Mouse (Mus musculus): Measurements from ENCODE around the gene Tcf25. TPM values are rescaled to one million over a fixed set of nuclear protein-coding genes. Genes with fewer than 3 reads are reported as not detected.
A peak's percentile ranks its signal among the peaks of the same experiment; 100 is the strongest.
"Not testable (repeated sequence)": the region's sequence is repeated elsewhere in the genome, so short reads cannot be mapped to it uniquely, and the experiment has no call there.

Gene Tcf25
- polyA plus RNA-seq, 1 experiment from 2014 or later: 149 TPM

DNA sequence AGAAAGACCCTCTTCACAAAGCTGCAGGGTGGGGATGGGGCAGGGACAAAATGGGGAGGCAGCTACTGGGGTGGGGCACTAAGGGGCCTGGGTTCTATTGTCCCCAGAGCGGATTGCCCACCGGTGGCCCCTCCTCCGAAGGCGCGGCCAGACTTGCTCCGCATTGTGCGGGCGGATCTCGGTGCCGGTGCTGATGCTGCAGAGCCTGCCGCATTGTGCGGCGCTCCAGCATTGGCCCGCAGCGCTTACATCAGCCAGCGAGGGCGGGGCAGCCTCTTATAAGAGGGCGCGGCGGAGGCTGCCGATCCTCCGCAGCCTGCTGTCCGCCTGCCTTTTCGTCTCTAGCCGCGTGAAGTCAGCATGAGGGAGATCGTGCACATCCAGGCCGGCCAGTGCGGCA, 37.7 kb downstream of the Tcf25 start, which contains the start of gene Tubb3:
Gene Tubb3 (plus strand): TSS at position 179 of the 400 bp plus-strand sequence.
- Histone ChIP-seq H3K4me2 (ENCODE audit: low read depth, low read length) (peak within 1 kb of the TSS; percentile 38), H3K36me3 (ENCODE audit: control insufficient read depth, insufficient read depth, low read length) (no peaks in the 10 kb centered on the region), H3K9me3 (ENCODE audit: control insufficient read depth, low read length) (no peaks in the 10 kb centered on the region), H3K27ac (ENCODE audit: low read length) (no peak within 1 kb of the TSS), H3K4me1 (replicated peaks; ENCODE audit: control insufficient read depth, insufficient read depth, low read length) (no peaks in the 10 kb centered on the region), H3K9ac (ENCODE audit: low read length) (no peak within 1 kb of the TSS), H3K27me3 (ENCODE audit: control insufficient read depth, insufficient read depth, low read depth, low read length) (peaks cover 53% of the 10 kb centered on the region), H3K4me3 (ENCODE audit: low read length) (peak within 1 kb of the TSS; percentile 16)
- peak; percentile 55 for ATAC-seq (ENCODE audit: low read depth)
- under 1% methylated on average over 28 of the region's 29 CpGs for WGBS

GRCm38 (mm10) chr8:123411781-123412327, 38.3 kb downstream of the Tcf25 start:
- no peak overlapping the region for H3K9ac ChIP-seq (ENCODE audit: low read length)
- H3K4me2 ChIP-seq (ENCODE audit: low read depth, low read length): peak overlapping the region; percentile 38
- 12% methylated on average over 16 of the region's 16 CpGs for WGBS
- H3K9me3 ChIP-seq (ENCODE audit: control insufficient read depth, low read length): no peaks in the 10 kb centered on the region
- H3K27ac ChIP-seq (ENCODE audit: low read length): no peak overlapping the region
- no peaks in the 10 kb centered on the region for H3K36me3 ChIP-seq (ENCODE audit: control insufficient read depth, insufficient read depth, low read length)
- ATAC-seq (ENCODE audit: low read depth): no peak
- peaks cover 53% of the 10 kb centered on the region for H3K27me3 ChIP-seq (ENCODE audit: control insufficient read depth, insufficient read depth, low read depth, low read length)
- H3K4me3 ChIP-seq (ENCODE audit: low read length): peak overlapping the region; percentile 16
- no peaks in the 10 kb centered on the region for H3K4me1 ChIP-seq (replicated peaks; ENCODE audit: control insufficient read depth, insufficient read depth, low read length)

DNA sequence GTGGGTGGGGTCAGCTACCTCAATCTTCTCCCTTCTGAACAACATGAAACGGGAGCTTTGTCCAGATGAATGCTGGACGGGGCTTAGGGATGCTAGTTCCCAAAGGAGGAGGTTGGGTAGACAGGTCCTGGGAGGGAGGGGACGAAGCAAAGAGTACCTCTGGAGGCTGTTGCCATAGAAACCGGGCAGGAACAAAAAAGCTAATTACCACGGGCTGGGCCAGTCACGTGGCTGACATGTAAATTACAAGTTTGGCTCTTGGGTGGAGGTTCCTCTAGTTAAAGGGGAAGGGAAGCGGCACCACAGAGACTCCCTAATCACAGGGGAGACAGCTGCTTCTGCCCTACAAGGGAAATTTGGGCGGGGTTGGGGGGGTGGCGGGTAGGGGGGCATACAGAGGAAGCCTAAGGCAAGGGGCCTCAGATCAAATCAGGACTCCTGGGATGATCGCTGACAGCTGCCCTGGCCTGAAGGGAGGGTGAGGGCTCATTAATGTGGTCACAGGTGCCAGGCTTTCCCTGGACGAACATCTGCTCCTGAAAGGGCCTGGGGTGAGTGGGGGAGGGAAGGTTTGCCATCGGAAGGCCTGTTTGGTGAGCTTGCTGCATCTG, 39.1 kb downstream of the Tcf25 start:
- no peak for ATAC-seq (ENCODE audit: low read depth)
- 2% methylated on average over 12 of the region's 12 CpGs for WGBS
- Histone ChIP-seq H3K9me3 (ENCODE audit: control insufficient read depth, low read length) (no peaks in the 10 kb centered on the region), H3K4me3 (ENCODE audit: low read length) (no peak overlapping the region), H3K27ac (ENCODE audit: low read length) (no peak overlapping the region), H3K4me1 (replicated peaks; ENCODE audit: control insufficient read depth, insufficient read depth, low read length) (no peaks in the 10 kb centered on the region), H3K27me3 (ENCODE audit: control insufficient read depth, insufficient read depth, low read depth, low read length) (peaks cover 51% of the 10 kb centered on the region), H3K36me3 (ENCODE audit: control insufficient read depth, insufficient read depth, low read length) (no peaks in the 10 kb centered on the region), H3K9ac (ENCODE audit: low read length) (no peak overlapping the region), H3K4me2 (ENCODE audit: low read depth, low read length) (no peak overlapping the region)

- Histone ChIP-seq H3K36me3 (ENCODE audit: control insufficient read depth, insufficient read depth, low read length) (no peaks in the 10 kb centered on the region), H3K9me3 (ENCODE audit: control insufficient read depth, low read length) (no peaks in the 10 kb centered on the region), H3K27me3 (ENCODE audit: control insufficient read depth, insufficient read depth, low read depth, low read length) (peaks cover 45% of the 10 kb centered on the region), H3K9ac (ENCODE audit: low read length) (no peak overlapping the region), H3K27ac (ENCODE audit: low read length) (no peak overlapping the region), H3K4me1 (replicated peaks; ENCODE audit: control insufficient read depth, insufficient read depth, low read length) (no peaks in the 10 kb centered on the region), H3K4me3 (ENCODE audit: low read length) (no peak overlapping the region), H3K4me2 (ENCODE audit: low read depth, low read length) (no peak overlapping the region)
- no peak for ATAC-seq (ENCODE audit: low read depth)
- WGBS: 11% methylated on average over 9 of the region's 9 CpGs
Observed at GRCm38 (mm10) chr8:123414255-123414654, 40.7 kb downstream of the Tcf25 start.

DNA sequence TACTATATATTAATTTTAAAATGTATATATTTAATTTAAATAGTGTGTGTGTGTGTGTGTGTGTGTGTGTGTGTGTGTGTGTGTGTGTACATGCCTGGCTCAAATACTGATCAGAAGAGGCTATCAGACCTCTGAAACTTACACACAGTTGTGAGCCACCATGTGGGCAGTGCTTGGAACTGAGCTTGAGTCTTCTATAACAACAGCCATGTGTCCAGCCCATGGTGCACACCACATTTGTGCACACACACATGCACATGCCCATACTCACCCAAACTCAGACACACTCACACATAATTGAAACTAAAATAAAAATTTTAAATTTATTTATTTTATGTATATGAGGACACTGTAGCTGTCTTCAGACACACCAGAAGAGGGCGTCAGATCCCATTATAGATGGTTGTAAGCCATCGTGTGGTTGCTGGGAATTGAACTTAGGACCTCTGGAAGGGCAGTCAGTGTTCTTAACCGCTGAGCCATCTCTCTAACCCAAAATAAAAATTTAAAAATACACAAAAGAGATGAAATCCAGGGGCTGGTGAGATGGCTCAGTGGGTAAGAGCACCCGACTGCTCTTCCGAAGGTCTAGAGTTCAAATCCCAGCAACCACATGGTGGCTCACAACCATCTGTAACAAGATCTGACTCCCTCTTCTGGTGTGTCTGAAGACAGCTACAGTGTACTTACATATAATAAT, 41.6 kb downstream of the Tcf25 start:
- not testable (repeated sequence) for H3K9ac ChIP-seq (ENCODE audit: low read length); H3K27ac ChIP-seq (ENCODE audit: low read length); H3K9me3 ChIP-seq (ENCODE audit: control insufficient read depth, low read length); H3K4me2 ChIP-seq (ENCODE audit: low read depth, low read length); ATAC-seq (ENCODE audit: low read depth); H3K36me3 ChIP-seq (ENCODE audit: control insufficient read depth, insufficient read depth, low read length); H3K4me3 ChIP-seq (ENCODE audit: low read length); H3K4me1 ChIP-seq (replicated peaks; ENCODE audit: control insufficient read depth, insufficient read depth, low read length)
- 75% methylated on average over 5 of the region's 5 CpGs for whole genome bisulfite sequencing
- peaks cover 38% of the 10 kb centered on the region for H3K27me3 ChIP-seq (ENCODE audit: control insufficient read depth, insufficient read depth, low read depth, low read length)

GRCm38 (mm10) chr8:123415967-123416943, 42.7 kb downstream of the Tcf25 start:
- Histone ChIP-seq H3K27me3 (ENCODE audit: control insufficient read depth, insufficient read depth, low read depth, low read length) (peaks cover 27% of the 10 kb centered on the region), H3K27ac (ENCODE audit: low read length) (no peak overlapping the region), H3K36me3 (ENCODE audit: control insufficient read depth, insufficient read depth, low read length) (no peaks in the 10 kb centered on the region), H3K9ac (ENCODE audit: low read length) (no peak overlapping the region), H3K9me3 (ENCODE audit: control insufficient read depth, low read length) (no peaks in the 10 kb centered on the region), H3K4me3 (ENCODE audit: low read length) (no peak overlapping the region), H3K4me1 (replicated peaks; ENCODE audit: control insufficient read depth, insufficient read depth, low read length) (no peaks in the 10 kb centered on the region), H3K4me2 (ENCODE audit: low read depth, low read length) (no peak overlapping the region)
- 81% methylated on average over 8 of the region's 8 CpGs for WGBS
- ATAC-seq (ENCODE audit: low read depth): no peak

GRCm38 (mm10) chr8:123416944-123417555, 43.5 kb downstream of the Tcf25 start:
- Histone ChIP-seq H3K9me3 (ENCODE audit: control insufficient read depth, low read length) (no peaks in the 10 kb centered on the region), H3K4me3 (ENCODE audit: low read length) (no peak overlapping the region), H3K4me1 (replicated peaks; ENCODE audit: control insufficient read depth, insufficient read depth, low read length) (no peaks in the 10 kb centered on the region), H3K4me2 (ENCODE audit: low read depth, low read length) (no peak overlapping the region), H3K27me3 (ENCODE audit: control insufficient read depth, insufficient read depth, low read depth, low read length) (peaks cover 19% of the 10 kb centered on the region), H3K27ac (ENCODE audit: low read length) (no peak overlapping the region), H3K9ac (ENCODE audit: low read length) (no peak overlapping the region), H3K36me3 (ENCODE audit: control insufficient read depth, insufficient read depth, low read length) (no peaks in the 10 kb centered on the region)
- WGBS: 67% methylated on average over 8 of the region's 8 CpGs
- ATAC-seq (ENCODE audit: low read depth): no peak

DNA sequence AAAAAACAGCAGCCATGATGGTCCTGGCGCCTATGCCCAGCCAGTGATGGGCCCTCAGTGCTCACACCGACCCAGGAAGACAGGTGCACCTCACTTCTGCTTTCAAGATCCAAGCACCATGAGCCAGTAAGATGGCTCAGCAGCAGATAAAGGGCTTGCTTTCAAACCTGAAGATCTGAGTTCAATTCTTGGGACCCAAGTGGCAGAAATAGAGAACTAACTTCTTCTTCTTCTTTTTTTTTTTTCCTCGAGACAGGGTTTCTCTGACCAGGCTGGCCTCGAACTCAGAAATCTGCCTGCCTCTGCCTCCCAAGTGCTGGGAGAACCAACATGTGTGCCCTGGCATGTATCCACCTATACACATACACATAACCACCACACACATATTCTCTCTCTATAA, 46.2 kb downstream of the Tcf25 start:
- no peaks in the 10 kb centered on the region for H3K9me3 ChIP-seq (ENCODE audit: control insufficient read depth, low read length)
- no peaks in the 10 kb centered on the region for H3K27me3 ChIP-seq (ENCODE audit: control insufficient read depth, insufficient read depth, low read depth, low read length)
- H3K4me2 ChIP-seq (ENCODE audit: low read depth, low read length): no peak overlapping the region
- no peak overlapping the region for H3K9ac ChIP-seq (ENCODE audit: low read length)
- H3K27ac ChIP-seq (ENCODE audit: low read length): no peak overlapping the region
- no peak overlapping the region for H3K4me3 ChIP-seq (ENCODE audit: low read length)
- no peak for ATAC-seq (ENCODE audit: low read depth)
- WGBS: 79% methylated on average over 4 of the region's 4 CpGs
- no peaks in the 10 kb centered on the region for H3K4me1 ChIP-seq (replicated peaks; ENCODE audit: control insufficient read depth, insufficient read depth, low read length)
- no peaks in the 10 kb centered on the region for H3K36me3 ChIP-seq (ENCODE audit: control insufficient read depth, insufficient read depth, low read length)

All from lung, embryonic 16.5 days (tissue).